Mouse (Mus musculus): Measurements from ENCODE around the gene Ppm1h.
A peak's percentile ranks its signal among the peaks of the same experiment; 100 is the strongest.

Gene Ppm1h

DNA sequence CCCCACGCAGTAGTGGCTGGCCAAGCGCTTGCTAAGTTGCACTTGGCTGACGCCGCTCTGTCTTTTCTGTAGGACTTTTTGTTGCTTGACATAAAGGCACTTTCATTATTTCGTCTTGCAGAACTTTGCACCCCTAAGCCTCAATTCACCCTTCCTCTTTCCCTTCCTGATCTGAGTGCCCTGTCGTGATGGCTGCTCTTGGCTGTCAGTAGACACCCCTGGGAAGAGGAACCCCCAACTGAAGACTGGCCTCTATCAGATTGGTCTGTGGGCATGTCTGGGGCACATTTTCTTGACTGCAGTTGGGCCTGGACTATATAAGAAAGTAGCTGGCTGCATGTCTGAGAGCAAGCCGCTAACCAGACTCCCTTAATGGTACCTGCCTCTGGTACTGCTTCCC is 95.6 kb downstream of the Ppm1h start:
- no peak for DNase-seq

- DNase-seq = no peak
Measured at GRCm38 (mm10) chr10:122777436-122777835, 98.9 kb downstream of the Ppm1h start.

DNA sequence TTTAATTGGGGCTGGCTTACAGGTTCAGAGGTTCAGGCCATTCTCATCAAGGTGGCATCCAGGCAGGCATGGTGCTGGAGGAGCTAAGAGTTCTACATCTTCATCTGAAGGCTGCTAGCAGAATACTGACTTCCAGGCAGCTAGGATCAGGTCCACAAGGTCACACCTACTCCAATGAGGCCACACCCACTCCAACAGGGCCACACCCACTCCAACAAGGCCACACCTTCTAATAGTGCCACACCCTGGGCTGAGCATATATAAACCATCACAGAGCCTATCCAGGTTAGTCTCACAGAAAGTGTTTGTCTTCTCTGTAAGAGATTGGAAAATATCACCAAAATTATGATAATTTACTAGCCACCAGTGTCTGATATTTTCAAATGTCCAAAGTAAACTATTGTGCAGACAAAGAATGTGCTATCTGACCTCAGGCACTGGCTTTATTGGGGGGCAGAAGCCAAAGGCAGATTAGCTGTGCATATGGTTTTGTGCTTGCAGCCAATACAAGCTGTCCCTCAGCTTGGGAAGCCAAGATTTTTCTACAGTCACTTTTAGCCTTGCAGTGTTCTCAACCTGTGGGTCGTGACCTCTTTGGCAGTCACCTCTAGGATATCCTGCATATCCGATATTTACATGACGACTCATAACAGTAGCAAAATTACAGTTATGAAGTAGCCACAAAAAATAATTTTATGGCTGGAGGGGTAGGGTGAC is 99.5 kb downstream of the Ppm1h start:
- DNase-seq = no peak

DNA sequence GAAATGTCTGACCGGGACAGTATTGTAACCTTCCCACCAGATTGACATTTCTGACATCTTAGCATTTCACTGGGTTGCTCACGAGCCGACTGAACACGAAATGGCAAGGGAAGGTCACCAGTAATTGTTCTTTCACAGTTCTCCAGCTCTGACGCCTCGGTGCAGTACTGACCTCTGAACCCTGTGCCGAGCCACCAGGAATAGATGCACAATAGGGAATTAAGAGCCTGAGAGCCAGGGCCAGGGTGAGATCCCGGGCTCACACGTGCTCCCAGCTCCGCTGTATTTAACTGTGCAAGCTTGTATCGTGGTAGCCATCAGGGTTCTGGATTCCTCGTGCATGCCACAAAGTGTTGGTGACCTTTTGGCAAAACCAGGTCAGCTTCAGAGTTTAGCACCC is 100.8 kb downstream of the Ppm1h start:
- DNase-seq = no peak

- no peak for DNase-seq
Measured at GRCm38 (mm10) chr10:122782755-122783154, 104.2 kb downstream of the Ppm1h start.

DNA sequence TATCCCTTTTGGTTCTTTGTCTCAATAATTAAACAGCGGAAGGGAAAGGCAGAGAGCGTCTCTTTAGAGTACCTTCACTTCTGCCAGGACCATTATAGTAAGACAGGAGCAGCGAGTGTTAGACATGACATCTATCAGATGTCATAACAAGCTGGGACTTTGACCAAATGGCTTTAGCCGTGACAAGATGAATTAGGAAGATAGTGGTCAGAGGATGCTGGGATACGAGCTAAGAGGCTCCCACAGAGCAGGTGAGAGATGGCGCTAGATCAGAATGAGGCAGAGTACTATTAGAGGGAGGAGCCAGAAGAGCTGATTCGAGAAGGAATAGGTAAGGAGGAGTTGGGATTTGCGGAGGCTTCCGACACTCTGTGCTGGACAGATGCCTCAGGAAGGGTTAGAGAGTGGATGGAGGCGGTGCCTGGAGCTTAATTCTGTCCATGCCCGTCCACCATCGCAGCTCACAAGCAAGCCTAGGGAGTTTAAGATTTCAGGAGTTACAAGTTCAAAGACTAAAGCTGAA is 111.1 kb downstream of the Ppm1h start:
- DNase-seq = no peak

DNA sequence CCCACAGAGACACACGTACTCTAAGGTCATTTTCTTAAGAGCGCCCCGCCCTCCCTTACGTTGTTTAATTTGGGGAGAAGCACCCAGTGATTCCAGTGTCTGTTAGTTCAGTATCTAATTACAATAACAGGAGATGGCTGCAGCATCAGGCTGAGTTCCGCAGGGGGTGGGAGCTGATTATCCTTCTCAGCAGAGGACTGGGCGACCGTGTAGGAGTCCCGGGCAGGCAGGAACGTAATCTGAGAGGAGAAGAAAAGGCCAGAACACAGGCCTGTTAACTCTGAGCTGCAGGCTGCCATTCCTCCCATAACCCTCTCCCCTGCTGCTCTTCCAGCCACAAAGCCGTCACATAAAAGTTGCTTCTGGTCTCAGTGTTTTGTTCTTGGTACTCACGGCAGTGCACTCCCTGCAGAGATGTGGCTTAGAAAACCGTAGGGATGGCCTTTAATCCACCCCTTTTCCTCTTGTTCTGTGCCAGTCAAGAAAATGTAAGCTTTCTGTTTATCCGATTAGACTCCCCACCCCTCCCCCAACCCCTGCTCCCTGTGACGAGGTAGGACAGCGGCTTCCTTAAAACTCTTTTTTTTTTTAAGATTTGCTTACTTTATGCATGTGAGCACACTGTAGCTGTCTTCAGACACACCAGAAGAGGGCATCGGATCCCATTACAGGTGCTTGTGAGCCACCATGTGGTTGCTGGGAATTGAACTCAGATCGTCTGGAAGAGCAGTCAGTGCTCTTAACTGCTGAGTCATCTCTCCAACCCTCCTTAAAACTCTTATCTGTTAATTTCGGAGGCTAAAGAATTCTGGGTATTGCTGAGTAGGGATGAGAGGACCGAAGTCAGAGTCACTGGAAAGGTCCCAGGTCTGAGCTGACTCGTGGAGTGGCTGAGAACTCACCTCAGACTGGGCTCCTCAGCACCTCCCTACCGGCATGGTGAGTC is 113.7 kb downstream of the Ppm1h start:
- DNase-seq = no peak

DNA sequence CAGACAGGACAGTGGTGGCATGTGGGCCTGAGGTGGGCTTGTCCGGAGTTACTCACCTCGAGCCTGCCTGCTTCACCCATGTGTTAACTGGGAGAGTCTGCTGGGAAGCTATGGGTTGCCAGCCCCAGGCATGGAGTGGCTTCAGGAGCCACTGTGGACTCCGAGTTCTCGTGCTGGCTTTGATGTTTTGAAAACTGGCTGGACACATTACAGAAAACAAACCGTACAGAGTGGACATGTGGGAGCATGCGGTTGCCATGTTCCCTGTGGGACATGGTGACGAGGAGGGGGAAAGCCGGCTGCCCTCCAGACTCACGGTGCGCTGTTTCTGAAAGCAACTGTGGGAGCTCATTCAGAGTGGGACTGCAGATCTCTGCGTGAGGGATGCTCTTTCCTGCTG is 114.6 kb downstream of the Ppm1h start:
- no peak for DNase-seq

GRCm38 (mm10) chr10:122794187-122794850 is 115.8 kb downstream of the Ppm1h start:
- peak; percentile 63 for DNase-seq

- DNase-seq = no peak
Measured at GRCm38 (mm10) chr10:122797955-122798354, 119.4 kb downstream of the Ppm1h start.

DNA sequence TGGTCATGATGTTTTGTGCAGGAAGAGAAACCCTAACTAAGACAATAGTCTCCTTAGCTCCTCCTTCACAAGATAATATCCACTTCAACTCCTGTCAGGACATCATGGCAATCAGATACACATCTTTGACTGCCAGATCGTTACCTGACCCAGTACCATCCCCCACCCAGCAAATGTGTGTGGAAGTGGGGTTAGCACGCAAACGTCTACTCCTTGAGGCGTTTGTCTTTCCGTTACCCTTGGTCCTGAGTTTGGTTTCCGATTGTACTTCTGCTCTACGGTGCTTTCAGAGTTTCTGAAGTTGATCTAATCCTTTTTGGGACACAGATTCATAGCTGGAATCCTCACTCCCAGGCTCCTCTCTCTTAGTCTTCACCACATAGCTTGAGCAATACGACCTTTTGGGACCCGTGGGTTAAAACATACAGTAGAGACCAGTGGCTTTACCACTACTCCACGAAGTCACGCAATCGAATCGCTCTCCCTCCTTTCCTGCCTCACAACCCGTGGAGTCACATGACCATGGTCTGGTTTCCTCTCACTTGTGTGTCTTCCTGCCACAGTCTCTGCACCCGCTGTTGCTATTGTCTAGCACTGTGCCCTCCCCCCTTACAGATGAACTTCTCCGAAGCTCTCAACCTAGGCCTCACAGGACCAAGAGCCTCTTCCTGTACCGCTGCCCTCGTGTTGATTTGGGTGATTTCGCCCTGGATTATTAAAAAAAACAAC is 121.6 kb downstream of the Ppm1h start:
- DNase-seq = no peak

DNA sequence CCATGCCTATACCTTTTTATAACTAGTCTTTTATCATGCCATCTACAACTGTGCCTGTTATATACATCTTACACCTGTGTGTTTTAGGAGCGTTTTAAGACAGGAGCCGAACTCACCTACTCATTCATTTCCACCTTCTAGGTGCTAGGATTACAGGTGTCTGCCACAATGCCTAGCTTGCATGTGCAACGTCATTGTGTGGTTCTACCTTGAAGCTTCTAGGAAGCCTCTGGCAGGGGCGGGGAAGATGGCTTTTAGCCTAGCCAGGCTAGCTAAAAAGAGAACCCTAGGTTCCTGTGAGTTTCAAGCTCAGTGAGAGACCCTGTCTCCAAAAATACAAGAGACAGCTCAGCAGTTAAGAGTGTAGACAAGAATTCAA is 122.2 kb downstream of the Ppm1h start:
- DNase-seq = no peak

GRCm38 (mm10) chr10:122802218-122802617 is 123.7 kb downstream of the Ppm1h start:
- DNase-seq = no peak

DNA sequence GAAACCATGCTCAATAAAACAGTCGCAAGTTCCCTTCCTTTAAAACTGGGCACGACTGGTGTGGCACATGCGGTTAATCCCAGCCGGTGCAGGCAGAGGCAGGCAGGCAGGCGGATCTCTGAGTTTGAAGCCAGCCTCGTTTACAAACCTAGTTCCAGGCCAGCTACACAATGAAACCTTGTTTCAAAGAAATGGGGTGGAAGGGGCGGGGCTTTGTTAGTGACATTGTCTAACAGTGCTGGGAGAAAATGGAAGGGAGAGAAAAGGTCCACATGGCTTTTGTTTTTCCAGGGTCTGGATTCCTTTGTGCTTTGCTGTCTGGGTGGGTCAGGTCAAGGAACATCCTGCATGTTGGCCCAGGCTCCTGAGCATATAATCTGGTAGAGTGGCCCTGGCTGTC is 124.3 kb downstream of the Ppm1h start:
- DNase-seq = no peak

DNA sequence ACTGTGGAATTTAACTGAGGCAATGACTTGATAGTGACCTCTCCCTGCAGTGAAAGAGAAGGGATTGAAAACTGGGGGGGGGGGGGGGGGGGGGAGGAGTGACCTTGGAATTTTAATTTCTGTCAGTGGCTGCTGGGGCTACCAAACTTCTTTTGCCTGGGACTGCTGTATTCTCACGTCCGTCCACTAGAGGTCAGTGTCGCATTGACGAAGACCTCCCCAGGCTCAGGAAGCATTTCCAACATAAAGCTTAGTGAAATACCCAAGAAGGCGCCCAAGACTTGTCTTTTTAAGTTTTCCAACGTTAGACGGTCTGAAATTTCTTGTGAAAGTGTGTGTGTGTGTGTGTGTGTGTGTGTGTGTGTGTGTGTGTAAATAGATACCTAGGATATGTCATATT is 125.3 kb downstream of the Ppm1h start:
- DNase-seq = peak; percentile 46

DNA sequence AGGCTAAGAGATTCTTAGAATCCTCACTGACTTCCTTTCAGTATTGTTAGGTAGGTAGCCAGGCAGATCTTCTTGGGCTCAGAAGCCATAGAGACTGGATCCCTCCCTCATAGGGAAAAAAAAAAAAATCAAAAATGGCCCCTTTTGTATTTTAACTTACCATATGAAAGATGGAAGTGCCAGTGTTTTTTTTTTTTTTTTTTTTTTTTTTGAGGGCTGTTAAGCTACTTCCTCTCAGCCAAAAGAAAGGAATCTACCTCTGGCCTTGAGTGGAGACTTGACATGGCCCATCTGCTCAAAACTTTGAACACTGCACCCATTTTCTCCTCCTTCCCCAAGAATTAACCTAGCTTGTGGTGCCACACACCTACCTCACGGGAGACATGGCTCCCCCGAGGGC is 127.3 kb downstream of the Ppm1h start:
- DNase-seq = no peak

DNA sequence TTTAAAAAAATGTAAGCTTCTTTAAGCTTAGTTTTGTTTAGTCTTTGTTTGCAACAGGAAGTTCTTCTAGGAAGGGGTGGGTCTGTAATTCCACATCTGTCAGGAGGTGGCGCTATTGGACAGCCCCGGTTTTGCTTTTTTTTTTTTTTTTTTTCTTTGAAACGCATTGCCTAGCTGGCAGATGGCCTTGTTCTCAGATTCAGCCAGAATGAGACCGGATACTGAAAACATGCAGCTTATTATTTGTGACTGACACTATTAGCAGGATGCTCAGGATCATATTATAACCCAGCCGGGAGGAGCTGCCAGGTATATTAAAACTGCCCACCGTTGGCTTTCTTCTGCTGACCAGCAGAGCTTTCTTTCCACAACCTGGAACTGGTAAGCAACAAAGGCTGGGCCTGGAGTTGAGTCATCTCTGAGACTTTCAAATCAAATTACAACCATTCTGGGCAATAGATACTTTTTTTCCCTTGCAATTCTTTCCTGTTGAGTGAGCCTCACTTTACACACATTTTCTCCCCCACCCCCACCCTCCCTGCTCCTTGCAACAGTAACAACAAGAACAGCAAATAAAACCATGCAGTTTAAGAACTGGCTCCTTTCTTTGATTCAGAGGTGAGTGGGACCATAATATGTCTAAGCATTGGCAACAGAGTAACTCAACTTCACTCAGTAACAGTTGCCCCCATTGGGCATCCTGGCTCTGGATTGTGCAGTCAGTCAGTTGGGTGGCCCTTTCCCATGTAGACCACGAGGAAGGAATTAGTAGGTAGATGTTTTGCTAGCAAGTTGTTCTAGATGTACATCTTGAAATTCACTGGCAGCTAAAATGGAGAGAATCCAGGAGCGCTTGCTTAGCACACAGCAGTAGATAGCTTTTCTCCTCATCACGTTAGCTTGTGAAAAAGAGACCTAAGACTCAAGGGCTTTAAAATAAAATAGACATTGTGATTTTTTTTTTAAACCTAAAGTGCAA is 128.9 kb downstream of the Ppm1h start:
- DNase-seq = peak; percentile 56

DNA sequence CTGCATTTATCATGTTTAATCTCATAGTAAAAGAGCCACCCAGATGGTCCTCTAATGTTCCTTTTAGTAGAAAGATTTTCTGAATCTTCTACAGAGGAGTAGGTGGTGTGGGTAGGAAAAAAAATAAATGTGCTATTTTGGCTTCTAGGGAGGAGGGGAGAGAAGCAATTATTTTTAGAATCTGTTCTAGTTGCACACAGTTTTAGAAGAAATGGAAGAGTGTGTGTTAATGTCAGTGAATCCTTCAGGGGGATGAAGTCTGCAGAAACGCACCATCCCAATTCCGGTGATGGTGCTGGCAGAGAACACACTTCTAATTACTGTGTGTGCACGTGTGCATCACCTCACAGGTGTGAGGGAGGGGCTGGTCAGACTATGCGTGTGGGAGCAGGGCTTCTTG is 129.6 kb downstream of the Ppm1h start:
- DNase-seq = no peak

- DNase-seq = no peak
Measured at GRCm38 (mm10) chr10:122809851-122810250, 131.3 kb downstream of the Ppm1h start.

- peak; percentile 50 for DNase-seq
Measured at GRCm38 (mm10) chr10:122815094-122815493, 136.5 kb downstream of the Ppm1h start.

- DNase-seq = no peak
Measured at GRCm38 (mm10) chr10:122817741-122818140, 139.2 kb downstream of the Ppm1h start.

Measured in right cerebral cortex, adult 18-20 months (tissue).